Mouse (Mus musculus): ENCODE measurements around the gene Cgnl1. TPM values are rescaled to one million over a fixed set of nuclear protein-coding genes. Genes with fewer than 3 reads are reported as not detected.

Cgnl1 gene
- polyA plus RNA-seq, 1 experiment from 2014 or later: 8.1 TPM

DNA sequence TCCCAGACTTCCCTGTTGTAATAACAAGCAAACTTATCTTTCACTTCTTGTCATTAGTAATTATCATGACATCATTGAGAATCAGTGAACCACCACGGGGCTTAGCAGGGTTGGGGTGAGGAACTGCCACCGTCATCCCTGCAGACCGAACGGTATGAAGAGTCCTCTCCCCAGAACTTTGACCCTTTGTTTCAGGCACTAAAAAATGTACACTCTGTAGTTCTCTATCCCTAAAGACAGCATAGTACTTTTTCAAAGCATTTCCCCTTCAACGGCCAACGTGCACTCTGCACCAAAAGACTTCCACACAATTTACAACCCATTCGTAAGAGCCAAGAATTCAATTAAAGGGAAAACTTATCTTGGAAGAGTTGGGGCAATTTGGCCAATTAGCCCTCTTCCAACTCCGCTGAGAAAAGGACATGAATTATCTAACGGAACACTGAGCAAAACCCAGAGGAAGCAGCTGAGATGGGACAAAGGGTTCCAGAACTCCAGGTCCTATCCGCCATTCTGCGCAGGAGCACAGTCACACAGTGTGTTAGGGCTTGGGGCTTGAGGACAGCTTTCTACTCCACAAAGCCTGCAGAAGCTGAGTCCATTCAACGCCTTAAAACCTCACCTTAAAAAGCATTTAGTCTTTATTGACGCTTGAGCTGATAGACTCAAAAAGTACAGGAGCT lies 66.9 kb downstream of the Cgnl1 start:
- Histone ChIP-seq H3K36me3 (no peaks in the 10 kb centered on the region), H3K9ac (no peak overlapping the region), H3K9me3 (no peaks in the 10 kb centered on the region), H3K4me3 (no peak overlapping the region), H3K4me2 (no peak overlapping the region), H3K4me1 (replicated peaks) (no peaks in the 10 kb centered on the region), H3K27ac (replicated peaks) (no peak overlapping the region), H3K27me3 (no peaks in the 10 kb centered on the region)
- no peak for ATAC-seq (ENCODE audit: low read depth)
- 74% methylated on average over 13 of the region's 13 CpGs for WGBS

DNA sequence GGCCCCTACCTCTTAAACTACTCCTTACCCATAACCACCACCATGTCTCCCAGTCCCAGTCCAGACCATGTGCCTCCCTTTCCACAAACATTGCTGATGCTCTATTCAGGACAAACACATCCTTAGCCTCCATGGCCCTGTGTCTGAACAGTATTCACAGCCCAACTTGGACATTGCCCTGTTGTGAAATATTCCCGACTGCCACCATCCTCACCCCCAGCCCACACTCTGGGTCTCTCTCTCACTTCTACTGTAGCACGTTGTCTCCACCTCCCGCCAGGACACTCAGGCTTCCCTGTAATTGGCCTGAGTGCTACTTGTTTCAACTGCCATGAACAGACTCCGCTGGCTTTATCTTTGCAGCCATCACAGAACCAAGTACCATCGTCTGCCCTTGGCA lies 72.3 kb downstream of the Cgnl1 start:
- 88% methylated on average over 5 of the region's 5 CpGs for WGBS
- Histone ChIP-seq H3K27ac (replicated peaks) (no peak overlapping the region), H3K9ac (no peak overlapping the region), H3K4me1 (replicated peaks) (0 out of 2 replicates have a peak, but pooled peaks cover 3% of the 10 kb centered on the region), H3K27me3 (no peaks in the 10 kb centered on the region), H3K9me3 (no peaks in the 10 kb centered on the region), H3K4me3 (no peak overlapping the region), H3K36me3 (no peaks in the 10 kb centered on the region), H3K4me2 (no peak overlapping the region)
- ATAC-seq (ENCODE audit: low read depth): no peak

DNA sequence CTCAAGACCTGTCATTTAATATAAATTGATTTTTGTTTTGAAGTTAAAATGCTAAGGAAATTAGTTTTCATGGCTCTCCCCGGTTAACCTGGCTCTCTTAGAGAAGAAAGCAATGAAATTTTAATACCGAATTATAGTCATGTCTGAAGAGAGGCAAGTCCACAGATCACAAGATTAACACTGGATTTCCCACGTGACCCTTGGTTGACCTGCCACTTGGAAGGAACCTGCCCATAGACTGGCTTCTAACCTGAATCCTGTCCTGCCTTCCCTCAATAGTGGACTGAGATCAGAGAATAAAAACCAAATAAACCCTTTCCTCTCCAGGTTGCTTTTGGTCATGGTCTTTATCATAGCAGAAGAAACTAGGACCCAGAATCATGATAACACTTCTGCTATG lies 73.3 kb downstream of the Cgnl1 start:
- no peaks in the 10 kb centered on the region for H3K36me3 ChIP-seq
- no peak for ATAC-seq (ENCODE audit: low read depth)
- no peak overlapping the region for H3K9ac ChIP-seq
- no peak overlapping the region for H3K4me3 ChIP-seq
- H3K4me2 ChIP-seq: no peak overlapping the region
- 0 out of 2 replicates have a peak, but pooled peaks cover 7% of the 10 kb centered on the region for H3K4me1 ChIP-seq (replicated peaks)
- H3K27me3 ChIP-seq: no peaks in the 10 kb centered on the region
- H3K9me3 ChIP-seq: no peaks in the 10 kb centered on the region
- WGBS: 92% methylated on average over 3 of the region's 3 CpGs
- H3K27ac ChIP-seq (replicated peaks): no peak overlapping the region

DNA sequence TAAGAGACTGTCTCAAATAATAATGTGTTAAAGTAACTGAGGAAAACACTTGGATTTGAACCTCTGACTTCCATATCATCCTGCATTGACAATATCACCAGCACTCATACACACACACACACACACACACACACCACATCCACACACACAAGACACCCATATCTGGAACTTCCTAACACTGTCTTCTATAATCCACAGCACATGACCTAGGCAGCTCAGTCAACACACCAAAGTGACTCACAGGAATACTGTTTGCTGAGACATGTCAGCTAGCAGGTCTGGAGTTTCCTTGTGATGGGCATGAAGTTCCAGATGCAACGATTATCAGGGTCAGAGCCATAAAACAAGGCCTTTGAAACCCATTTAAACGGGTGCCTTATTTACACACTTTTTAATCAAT lies 74.2 kb downstream of the Cgnl1 start:
- no peak overlapping the region for H3K27ac ChIP-seq (replicated peaks)
- no peak overlapping the region for H3K4me2 ChIP-seq
- 79% methylated on average over 2 of the region's 2 CpGs for WGBS
- ATAC-seq (ENCODE audit: low read depth): no peak
- no peaks in the 10 kb centered on the region for H3K9me3 ChIP-seq
- 0 out of 2 replicates have a peak, but pooled peaks cover 7% of the 10 kb centered on the region for H3K4me1 ChIP-seq (replicated peaks)
- H3K9ac ChIP-seq: no peak overlapping the region
- H3K36me3 ChIP-seq: no peaks in the 10 kb centered on the region
- H3K4me3 ChIP-seq: no peak overlapping the region
- no peaks in the 10 kb centered on the region for H3K27me3 ChIP-seq

DNA sequence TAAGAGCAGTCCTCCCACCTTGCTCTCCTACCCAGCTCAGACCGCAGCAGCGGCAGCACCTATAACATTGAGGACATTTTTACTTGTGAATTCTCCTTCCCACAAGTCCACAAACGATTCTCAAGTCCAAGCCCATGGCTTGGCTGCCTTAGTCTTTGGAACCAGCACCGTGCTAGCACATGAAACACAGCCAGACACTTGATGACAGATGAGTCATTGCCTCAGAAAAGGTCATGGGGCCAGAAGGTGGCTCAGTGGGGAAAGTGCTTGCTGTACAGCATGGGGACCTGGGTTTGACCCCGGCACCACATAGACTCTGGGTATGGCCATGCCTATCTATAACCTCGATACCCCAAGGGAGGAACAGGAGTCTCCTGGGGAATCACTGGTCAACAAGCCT lies 74.6 kb downstream of the Cgnl1 start:
- H3K9me3 ChIP-seq: no peaks in the 10 kb centered on the region
- H3K9ac ChIP-seq: no peak overlapping the region
- H3K4me1 ChIP-seq (replicated peaks): 0 out of 2 replicates have a peak, but pooled peaks cover 7% of the 10 kb centered on the region
- H3K4me3 ChIP-seq: no peak overlapping the region
- no peaks in the 10 kb centered on the region for H3K36me3 ChIP-seq
- no peak overlapping the region for H3K4me2 ChIP-seq
- no peak overlapping the region for H3K27ac ChIP-seq (replicated peaks)
- 83% methylated on average over 6 of the region's 6 CpGs for WGBS
- no peaks in the 10 kb centered on the region for H3K27me3 ChIP-seq
- no peak for ATAC-seq (ENCODE audit: low read depth)

DNA sequence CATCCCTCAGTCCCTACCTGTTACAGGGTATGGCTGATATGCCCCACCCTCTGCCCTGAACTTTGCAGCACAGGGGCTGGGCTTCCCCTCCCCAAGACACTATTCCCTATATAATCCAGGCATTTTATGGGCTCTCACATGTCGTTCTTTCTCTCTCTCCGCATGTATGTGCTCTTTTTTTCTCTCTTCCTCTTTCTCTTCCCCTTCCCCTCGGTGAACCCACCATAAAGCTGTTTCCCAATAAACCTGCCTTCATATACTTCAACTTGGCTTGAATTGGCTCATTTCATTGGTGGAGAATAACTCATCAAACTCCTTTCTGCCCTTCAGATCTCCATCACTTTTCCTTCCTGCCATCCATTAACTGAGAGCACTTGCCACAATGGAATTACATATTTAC lies 76.3 kb downstream of the Cgnl1 start:
- no peak for ATAC-seq (ENCODE audit: low read depth)

DNA sequence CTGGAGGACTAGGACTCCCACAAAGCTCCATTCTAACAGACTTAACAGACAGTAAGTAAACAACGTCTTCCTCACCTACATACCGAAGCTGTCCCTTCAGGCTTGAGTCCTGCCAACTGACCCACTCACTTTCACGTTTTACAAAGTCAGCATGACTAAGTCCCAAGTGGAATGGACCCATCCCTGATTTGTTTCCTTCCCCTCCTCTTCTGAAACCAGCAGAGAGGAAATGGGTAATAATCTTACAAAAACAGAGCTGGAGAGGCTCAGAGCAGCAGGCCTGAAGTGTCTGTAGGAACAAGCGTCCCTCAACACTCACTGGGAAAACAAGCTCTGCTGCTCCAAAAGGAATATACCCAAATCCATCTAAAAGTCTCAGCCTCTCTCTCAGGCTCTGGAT lies 77.2 kb downstream of the Cgnl1 start:
- H3K4me1 ChIP-seq (replicated peaks): 0 out of 2 replicates have a peak, but pooled peaks cover 7% of the 10 kb centered on the region
- H3K36me3 ChIP-seq: no peaks in the 10 kb centered on the region
- ATAC-seq (ENCODE audit: low read depth): no peak
- H3K9me3 ChIP-seq: no peaks in the 10 kb centered on the region
- 58% methylated on average over 4 of the region's 4 CpGs for WGBS
- no peak overlapping the region for H3K9ac ChIP-seq
- H3K4me3 ChIP-seq: no peak overlapping the region
- H3K27me3 ChIP-seq: no peaks in the 10 kb centered on the region
- no peak overlapping the region for H3K27ac ChIP-seq (replicated peaks)
- H3K4me2 ChIP-seq: no peak overlapping the region

More for the DNA sequence above, 76.3 kb downstream of the Cgnl1 start:
- Histone ChIP-seq H3K27me3 (no peaks in the 10 kb centered on the region), H3K9ac (no peak overlapping the region), H3K4me1 (replicated peaks) (0 out of 2 replicates have a peak, but pooled peaks cover 7% of the 10 kb centered on the region), H3K4me3 (no peak overlapping the region), H3K27ac (replicated peaks) (no peak overlapping the region), H3K9me3 (no peaks in the 10 kb centered on the region), H3K4me2 (no peak overlapping the region), H3K36me3 (no peaks in the 10 kb centered on the region)
- 54% methylated on average over 3 of the region's 3 CpGs for WGBS

DNA sequence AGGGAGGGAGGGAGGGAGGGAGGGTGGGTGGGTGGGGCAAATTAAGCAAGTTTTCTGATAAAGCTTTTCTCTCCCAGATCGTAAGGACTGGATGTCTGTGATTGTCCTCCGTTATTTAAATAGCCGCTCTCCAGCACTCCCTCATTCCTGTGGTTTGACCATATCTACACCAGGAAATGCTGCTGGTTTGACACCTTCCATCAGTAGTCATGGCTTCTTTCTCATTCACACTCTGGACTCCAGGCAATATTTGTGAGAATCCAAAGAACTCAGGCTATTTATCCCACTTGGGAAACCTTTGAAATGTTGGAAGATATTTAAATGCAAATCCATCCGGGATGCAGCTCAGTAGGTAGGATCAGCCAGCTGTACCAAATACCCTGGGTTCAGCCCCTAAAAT lies 77.6 kb downstream of the Cgnl1 start:
- 73% methylated on average over 4 of the region's 4 CpGs for WGBS
- Histone ChIP-seq H3K9me3 (no peaks in the 10 kb centered on the region), H3K9ac (no peak overlapping the region), H3K4me3 (no peak overlapping the region), H3K36me3 (no peaks in the 10 kb centered on the region), H3K4me1 (replicated peaks) (0 out of 2 replicates have a peak, but pooled peaks cover 7% of the 10 kb centered on the region), H3K27ac (replicated peaks) (no peak overlapping the region), H3K4me2 (no peak overlapping the region), H3K27me3 (no peaks in the 10 kb centered on the region)
- ATAC-seq (ENCODE audit: low read depth): no peak

DNA sequence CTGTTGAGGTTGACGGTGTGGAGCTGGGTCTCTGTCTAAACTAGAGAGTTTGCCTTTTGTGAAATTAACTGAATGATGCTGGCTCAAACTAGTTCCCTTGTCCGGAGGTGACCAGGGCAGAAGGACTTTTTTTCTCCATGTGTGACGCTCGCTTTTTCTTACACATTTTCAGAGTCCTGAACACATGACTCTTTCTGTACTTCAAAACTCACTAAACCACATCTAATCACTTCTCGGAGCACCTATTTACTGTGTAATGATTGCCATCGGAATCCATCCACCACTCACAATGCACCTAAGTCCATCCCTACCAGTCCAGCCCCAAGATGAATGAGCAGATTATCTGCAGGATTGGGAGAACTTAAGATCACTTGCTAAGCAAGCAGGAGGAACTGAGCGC lies 79.2 kb downstream of the Cgnl1 start:
- H3K4me3 ChIP-seq: no peak overlapping the region
- no peaks in the 10 kb centered on the region for H3K27me3 ChIP-seq
- WGBS: 95% methylated on average over 7 of the region's 7 CpGs
- no peaks in the 10 kb centered on the region for H3K9me3 ChIP-seq
- ATAC-seq (ENCODE audit: low read depth): no peak
- 0 out of 2 replicates have a peak, but pooled peaks cover 7% of the 10 kb centered on the region for H3K4me1 ChIP-seq (replicated peaks)
- no peak overlapping the region for H3K4me2 ChIP-seq
- no peak overlapping the region for H3K27ac ChIP-seq (replicated peaks)
- no peak overlapping the region for H3K9ac ChIP-seq
- H3K36me3 ChIP-seq: no peaks in the 10 kb centered on the region

DNA sequence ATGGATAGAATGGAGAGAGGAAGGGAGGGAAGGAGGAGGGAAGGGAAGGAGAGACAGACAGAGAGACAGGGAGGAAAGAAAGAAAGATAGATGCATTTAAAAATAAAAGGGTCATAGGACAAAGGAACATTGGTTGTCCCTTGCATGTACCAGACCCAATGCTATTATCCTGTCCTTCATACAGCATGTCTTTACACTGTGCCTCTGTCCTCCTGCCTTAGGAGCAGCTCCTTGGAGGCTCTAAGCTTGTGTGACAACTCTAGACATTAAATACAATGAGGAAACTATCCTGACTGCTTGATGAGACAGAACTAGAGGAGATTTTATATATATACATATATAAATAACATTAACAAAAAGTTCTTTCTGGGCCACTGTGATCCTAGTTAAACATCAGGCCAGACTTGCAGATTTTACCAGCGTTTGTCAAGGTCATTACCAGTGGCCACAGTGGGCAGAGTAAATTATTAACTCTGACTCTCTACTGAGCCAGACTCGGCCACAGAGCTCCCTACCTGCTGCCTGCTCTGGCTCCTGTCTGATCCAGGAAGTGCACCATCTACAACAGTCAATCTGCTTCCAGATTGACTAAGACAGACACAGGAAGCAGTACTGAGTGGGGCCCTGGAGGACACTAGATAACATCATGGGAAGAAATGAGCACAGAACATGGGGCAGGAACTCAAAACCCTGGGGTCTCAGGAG lies 81.9 kb downstream of the Cgnl1 start:
- Histone ChIP-seq H3K9ac (no peak overlapping the region), H3K4me1 (replicated peaks) (0 out of 2 replicates have a peak, but pooled peaks cover 7% of the 10 kb centered on the region), H3K4me3 (no peak overlapping the region), H3K9me3 (no peaks in the 10 kb centered on the region), H3K27ac (replicated peaks) (no peak overlapping the region), H3K4me2 (no peak overlapping the region), H3K36me3 (no peaks in the 10 kb centered on the region), H3K27me3 (no peaks in the 10 kb centered on the region)
- 65% methylated on average over 2 of the region's 2 CpGs for WGBS
- ATAC-seq (ENCODE audit: low read depth): no peak

DNA sequence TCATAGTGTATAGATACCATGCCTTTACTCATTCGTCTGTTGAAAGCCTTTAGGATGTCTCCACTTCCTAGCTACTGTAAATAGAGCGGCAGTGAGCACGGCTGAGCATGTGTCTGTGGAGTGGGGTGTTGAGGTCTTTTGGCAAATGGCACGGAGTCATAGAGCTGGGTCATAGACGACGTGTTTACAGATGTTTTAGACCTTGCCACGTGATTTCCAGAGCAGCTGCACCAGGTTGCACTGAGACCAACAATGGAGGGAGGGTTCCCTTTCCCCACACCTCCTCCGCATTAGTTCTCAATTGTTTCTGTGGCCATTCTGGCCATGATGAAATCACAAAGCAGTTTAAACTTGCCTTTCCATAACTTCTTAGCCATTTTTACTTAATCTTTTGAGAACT lies 84.9 kb downstream of the Cgnl1 start:
- Histone ChIP-seq H3K4me1 (replicated peaks) (no peaks in the 10 kb centered on the region), H3K9me3 (no peaks in the 10 kb centered on the region), H3K4me2 (no peak overlapping the region), H3K4me3 (no peak overlapping the region), H3K27ac (replicated peaks) (no peak overlapping the region), H3K9ac (no peak overlapping the region), H3K36me3 (no peaks in the 10 kb centered on the region), H3K27me3 (no peaks in the 10 kb centered on the region)
- WGBS: 82% methylated on average over 8 of the region's 8 CpGs
- ATAC-seq (ENCODE audit: low read depth): no peak

DNA sequence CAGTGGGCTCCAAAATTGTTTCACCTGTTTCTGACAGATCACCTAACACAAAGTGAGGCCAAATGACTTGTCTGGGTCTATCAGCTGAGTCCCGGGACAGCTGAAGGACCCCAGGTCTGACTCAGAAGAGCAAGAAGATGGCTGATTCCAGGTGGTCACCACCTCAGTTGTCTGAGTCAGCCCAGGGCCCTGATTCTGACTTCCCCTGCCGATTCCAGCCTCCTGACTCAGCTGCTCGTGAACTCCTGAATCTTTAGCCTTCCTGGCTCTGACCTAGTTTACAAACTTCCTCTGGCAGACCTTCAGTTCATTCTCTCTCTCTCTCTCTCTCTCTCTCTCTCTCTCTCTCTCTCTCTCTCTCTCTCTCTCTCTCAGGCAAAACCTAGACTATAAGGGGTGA lies 86.6 kb downstream of the Cgnl1 start:
- H3K36me3 ChIP-seq: no peaks in the 10 kb centered on the region
- H3K4me1 ChIP-seq (replicated peaks): no peaks in the 10 kb centered on the region
- WGBS: 71% methylated on average over 3 of the region's 3 CpGs
- no peak for ATAC-seq (ENCODE audit: low read depth)
- H3K4me3 ChIP-seq: no peak overlapping the region
- no peak overlapping the region for H3K9ac ChIP-seq
- H3K4me2 ChIP-seq: no peak overlapping the region
- no peaks in the 10 kb centered on the region for H3K9me3 ChIP-seq
- no peak overlapping the region for H3K27ac ChIP-seq (replicated peaks)
- H3K27me3 ChIP-seq: no peaks in the 10 kb centered on the region
